Mouse (Mus musculus): ENCODE data around the gene Cxcl12. TPM values are rescaled to one million over a fixed set of nuclear protein-coding genes. Genes with fewer than 3 reads are reported as not detected.

The Cxcl12 gene
- total RNA-seq (2022), result 100 to 1,000 TPM in 3 of 4 experiments, 10 to 100 TPM in 1; 98.2 to 127 (median 109) TPM

DNA sequence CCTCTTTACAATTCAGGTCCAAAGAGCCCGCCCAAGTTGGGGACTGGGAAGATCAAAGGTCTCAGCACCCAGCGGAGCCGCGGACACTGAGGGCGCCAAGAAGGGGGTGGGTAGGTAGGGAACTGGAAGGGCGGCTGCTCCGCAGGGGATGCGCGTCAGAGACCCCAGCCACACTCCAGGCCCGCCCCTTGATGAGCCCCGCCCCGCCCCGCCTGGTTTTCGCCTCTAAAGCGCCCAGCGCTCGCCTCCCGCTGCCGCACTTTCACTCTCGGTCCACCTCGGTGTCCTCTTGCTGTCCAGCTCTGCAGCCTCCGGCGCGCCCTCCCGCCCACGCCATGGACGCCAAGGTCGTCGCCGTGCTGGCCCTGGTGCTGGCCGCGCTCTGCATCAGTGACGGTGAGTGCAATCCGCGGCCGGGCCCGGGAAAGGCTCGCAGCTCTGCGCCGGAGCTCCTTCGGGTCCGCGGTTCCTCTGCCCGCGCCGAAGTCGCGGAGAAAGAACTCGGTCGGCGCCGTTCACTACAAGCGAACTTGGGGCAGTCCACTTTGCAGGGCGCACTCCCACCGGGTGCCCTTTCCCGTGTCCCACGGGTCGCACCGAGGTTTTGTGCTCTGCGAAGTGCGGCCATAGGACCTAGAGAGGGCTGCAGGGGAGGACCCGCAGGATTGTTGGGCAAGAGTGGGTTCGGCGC, at the start of gene Cxcl12:
TSS of gene Cxcl12 (plus strand) at position 215 of the 691 bp plus-strand sequence.
- peak; percentile 81 for DNase-seq (ENCODE audit: low spot score)

DNA sequence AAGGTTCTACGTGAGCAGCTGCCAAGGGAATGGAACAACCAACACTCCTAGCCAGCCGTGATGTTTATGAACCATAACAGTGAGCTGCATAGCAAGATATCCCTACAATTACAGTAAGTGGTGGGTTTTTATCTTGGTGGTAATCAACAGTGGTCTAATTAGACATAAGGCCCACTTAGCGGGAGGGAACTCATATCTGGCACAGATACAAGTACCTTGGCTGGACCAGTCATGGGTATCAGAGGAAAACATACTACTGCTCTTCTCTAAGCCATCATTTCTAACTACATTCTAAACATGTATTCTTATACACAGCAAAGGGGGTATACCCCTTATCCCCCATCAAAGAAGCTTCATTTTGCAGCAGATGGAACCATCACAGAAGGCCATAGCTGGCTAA, 46.3 kb upstream of the Cxcl12 start:
- no peak for DNase-seq (ENCODE audit: low spot score)

DNA sequence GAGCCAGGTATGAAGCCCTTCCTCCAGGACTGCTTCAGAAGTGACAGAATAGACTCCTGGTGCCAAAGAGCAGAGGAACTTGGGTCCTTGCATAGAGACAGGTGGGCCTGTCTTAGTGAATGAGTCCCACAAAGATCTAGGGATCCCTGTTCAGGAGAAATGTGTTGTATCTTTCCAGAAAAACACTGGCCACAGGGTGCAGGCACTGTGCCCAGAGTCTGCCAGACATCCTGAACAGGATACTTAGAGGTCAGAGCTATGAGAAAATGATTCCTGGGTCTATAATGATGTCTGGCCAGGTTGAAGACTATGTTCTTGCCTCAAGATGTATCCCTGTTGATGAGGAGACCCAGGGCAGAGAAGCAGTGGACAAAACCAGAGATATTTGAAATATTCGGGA, 42.0 kb upstream of the Cxcl12 start:
- DNase-seq (ENCODE audit: low spot score), result no peak

DNA sequence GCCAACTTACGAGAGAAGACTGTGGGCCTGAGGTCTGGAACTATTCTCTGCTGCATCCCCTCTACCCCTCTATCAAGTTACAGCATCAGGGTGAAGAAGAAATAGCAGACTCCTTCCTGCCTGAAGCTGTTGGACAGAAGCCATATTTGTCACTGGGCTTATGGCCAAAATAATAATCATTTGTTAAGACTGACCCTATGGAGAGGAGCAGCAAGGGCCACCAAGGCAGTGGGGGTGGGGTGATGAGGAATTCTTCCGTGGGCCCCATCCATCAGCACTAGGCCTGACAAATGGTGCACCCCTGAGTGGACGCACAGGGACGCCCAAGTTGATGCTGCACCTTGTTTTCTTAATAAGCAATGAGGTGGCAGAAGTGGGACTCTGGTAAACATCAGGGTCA, 38.9 kb upstream of the Cxcl12 start:
- no peak for DNase-seq (ENCODE audit: low spot score)

DNA sequence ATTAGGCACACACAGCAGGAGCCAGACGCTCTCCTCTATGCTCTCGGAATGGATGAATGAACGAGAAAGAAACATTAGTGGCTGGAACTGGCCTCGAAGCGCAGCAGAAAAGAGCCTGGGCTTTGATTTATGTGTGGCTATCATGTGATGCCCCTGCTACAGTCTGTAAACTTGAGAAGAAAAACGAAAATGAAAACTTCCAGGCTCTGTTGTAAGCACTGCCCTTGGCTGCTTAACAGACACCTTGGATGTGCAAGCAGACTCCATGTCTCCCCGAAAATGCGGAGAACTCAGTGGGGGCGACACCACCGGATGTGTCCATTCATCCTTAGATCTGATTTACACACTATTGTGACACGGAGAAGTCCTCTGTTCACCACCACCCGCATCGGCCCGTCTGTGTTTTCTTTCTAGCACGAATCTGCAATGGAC, 37.6 kb upstream of the Cxcl12 start:
- no peak for DNase-seq (ENCODE audit: low spot score)

DNA sequence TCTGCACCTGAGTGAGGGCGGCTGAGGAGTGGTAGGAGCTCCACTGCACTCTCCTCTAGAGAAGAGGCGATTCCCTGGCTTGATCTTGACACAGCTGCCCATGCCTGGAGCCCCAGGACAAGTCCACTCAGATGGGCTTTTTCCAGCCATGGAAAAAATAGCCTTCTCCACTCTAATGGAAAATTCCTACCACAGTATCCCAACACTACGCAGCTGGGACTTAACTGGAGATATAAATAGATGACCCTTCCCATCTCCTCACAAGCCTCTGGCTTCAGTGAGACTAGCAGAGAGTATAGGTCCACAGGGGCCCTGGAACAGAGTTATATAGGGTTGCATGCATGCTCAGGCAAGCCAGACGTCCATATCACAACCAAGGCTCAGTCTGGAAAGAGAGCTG, 33.8 kb upstream of the Cxcl12 start:
- DNase-seq (ENCODE audit: low spot score), result peak; percentile 49

DNA sequence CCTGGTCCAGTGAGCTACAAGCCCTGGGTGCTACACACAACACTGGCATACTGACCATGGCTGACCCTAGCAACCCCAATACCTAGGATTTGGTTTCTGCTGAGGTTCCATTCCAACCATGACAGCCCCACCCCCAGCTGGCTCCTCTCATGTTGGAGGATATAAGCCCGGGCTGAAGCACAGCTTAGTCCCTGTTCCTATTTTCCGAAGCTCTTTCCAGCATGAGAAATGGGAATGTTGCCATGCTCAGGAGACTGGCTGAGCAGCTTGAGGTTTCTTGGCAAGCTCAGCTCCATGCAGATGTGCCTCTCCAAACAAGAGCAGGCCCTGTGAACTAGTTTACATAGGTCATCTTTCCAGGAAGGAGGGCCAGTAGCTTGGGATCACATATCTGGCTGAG, 30.6 kb upstream of the Cxcl12 start:
- peak; percentile 64 for DNase-seq (ENCODE audit: low spot score)

DNA sequence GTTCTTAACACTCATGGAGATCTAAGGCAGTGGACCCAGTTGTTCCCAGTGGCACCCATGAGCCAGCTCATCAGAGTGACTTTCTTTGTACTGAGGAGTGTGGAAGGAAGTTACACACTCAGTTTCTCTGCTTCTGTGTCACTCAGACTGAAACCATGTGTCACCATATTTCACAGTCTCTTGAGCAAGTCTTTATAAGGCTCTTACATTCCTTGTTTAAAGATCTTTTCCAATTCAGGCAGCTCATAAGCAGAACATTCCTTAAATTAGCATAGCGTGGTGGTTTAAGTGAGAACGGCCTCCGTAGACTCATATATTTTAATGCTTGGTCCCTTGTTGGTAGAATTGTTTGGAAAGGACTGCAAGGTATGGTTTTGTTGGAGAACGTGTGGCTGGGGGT, 27.4 kb upstream of the Cxcl12 start:
- DNase-seq (ENCODE audit: low spot score), result no peak

DNA sequence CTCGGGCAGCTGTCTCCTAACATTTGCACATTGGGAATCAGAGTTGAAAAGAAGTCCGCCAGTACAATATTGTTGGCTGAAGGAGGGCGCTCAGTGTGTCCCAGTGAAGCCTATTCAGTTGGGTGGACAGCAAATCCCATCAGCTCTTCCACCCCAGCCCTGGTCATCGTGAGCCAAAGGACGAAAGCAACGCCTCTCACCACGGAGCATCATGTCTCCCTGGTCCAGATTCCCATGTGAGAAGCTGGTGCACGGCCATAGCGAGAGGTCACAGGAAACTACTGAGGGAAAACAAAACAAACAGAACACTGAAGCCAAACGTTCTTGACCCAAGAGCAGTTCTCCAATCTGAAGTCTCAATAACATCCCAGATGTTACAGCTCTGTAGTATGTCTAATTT, 21.4 kb upstream of the Cxcl12 start:
- no peak for DNase-seq (ENCODE audit: low spot score)

DNA sequence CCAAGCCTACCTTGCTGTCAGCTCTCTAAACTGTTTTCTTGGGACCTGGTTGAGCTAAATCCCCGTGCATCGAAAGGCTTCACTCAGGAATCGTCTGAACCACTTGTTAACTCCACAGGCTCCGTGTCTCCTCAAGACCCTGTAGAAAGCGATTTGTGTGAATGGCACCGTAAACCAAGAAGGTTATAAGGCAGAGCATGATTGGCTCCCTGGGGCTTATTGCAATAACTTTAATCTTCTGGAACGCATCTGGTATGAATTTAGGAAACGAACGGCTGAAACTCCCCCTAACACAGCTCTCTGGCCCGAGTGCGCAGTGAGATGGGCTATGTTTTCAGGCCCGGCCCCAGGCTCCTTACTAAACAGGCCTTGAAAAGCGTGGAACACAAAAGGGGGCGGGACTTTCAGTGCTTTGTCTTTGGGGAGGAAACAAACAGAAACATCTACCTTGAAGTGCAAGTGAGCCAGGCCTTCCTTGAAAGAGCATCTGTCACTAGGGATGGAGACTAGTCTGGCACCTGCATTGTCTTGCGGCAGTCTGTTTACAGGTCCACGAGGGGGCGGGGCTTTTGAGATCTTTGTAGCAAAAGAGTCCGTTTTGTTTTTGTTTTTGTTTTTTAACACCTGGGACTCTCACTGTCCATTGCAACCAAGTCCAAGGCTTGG, 16.7 kb upstream of the Cxcl12 start:
- DNase-seq (ENCODE audit: low spot score), result no peak

DNA sequence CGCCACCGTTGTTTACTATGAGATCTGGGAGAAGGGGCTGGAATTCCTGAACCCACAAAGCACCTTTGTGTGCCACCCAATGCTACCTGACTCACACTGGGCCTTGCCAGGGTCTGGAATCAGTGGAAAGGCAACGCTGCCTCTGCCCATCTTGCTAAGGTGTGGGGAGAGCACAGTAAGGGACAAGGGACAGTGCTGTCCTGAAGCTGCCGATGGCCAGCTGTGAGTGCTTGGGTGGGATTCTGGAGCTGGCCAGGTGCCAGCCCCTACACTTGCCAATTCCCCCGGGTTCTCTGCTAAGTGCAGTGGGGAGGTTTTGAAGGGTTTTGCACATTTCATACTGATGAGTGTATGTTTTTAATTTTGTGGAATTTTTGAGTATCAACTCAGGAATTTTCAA, 15.3 kb upstream of the Cxcl12 start:
- no peak for DNase-seq (ENCODE audit: low spot score)

DNA sequence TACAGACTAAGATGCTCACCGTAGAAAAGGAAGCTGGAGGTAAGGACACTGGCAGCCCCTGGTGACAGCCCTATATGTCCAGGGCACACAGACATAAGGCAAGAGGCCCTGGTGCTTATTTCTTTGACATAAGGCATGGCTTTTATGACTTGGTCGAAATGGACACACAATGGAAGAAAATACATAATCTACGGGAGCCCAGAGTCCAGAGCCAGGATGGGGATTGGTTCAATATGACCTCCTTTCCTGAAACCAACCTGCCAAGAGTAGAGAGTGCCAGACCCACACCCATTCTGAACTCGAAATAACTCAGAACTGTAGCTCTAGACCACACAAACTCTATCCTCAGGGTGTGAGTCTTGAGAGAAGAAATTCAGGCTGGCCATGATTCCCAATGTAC, 11.5 kb upstream of the Cxcl12 start:
- no peak for DNase-seq (ENCODE audit: low spot score)

DNA sequence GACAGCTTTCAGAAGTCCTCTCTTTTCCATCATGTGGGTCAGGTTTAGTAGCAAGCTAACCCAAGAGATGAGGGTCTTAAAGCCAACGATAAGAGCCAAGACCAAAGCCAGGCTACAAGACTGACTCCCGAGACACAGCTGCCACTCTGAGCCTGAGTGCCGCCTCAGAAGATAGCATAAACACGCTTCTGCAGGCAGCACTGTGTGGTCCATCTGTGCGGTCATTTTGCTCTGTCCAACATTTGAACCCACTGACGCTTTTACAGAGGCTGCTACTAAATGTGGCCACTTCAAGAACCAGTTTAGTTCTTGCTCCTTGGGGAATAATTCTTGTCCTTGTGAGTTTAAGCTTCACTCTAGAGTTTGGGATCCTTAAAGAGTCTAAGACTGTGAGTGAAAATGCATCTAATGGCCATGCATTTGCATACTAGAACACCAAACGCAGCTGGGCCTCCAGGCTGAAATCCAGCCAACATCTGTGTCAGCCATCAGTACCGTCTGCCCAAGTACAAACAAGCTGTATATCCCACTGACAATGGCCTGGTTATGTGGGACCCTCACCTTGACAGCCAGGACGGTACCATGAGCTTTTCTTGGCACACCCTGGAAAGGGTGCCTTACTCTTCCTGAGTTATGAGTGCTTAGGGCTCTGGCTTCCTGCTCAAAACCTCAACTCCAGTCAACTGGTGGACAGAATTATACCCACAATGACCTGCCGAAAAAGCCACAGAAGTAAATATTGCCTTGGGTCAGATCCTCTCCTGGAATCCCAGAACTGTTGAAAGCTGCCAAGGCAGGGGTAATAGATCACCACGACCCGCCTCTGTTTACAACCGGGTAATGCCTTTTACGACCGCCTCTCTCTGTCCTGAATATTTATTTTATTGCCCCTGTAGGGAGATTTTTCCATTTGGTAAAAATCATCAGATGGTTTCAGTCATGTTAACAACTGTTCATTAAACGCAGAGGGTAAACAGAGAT, 8.3 kb upstream of the Cxcl12 start:
- DNase-seq (ENCODE audit: low spot score), result no peak

DNA sequence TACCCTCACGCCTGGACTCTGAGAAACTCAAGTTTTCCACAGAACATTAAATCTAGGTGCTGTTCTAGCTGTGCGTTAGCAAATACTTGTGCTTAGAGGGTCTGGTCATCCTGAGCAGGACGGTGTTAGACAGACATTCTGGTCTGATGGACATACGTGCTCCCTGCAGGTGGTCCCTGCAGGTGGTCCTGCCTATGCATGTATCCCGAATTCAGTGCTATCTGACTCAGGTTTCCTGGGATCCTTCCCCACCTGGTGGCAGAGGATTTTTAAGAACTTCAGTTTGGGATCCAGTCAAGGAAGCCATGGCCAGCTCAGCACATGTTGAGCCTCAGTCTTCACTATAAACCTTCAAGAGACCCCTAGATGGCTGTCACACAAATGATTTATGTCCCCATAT, 4.8 kb upstream of the Cxcl12 start:
- no peak for DNase-seq (ENCODE audit: low spot score)

DNA sequence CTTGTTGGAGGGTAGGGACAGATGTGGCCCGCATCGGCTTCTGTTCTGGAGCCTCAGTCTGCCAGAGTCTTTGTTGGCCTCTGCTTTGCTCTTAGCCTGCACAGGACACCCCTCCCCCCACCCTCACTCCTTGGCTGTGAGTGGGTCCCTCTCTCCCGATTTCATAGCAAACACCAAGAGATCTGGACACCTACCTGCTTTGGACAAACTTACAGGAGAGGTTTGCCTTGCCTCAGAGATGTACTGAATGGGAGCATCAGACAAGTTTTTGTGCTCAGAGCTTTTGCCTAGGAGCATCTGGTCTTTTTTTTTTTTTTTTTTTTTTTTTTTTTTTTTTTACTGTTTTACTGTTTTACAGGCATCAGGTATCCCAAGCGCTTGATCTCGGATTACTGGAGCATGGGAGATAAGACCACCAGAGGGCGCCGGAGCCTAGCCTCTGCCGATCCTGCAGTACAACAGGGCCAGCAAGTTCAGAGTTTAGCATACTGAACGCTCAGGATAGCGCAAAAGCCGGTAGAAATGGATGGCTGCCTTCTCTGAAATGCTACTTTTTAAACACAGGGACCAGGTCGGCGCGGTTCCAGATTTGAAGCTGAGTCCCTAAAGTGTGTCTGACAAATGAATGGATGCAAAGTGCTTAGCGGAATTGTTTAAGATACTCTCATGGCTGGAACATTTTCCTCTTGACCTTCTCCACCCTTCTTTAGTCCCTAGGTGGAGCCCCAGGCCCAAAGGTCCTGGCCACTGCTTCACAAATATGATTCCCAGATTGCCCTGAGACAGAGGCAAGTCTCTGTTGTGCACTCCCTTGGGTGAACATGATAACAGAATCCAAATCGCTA, 1.5 kb upstream of the Cxcl12 start:
- DNase-seq (ENCODE audit: low spot score), result peak; percentile 88

DNA sequence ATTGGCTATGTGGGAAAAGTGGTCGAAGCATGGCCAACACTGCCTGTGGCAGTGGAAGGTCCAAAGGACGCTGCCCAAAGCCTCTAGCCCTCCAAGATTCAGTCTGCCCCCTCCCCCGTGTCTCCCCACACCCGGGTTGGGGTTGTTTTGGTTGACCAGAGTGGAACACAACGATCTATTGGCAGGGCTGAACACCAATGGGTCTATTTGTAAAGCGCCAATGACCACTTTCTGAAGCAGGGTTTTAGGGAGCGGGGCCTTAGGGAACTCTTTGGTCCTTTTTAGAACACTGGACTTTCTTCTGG, 957 bp upstream of the Cxcl12 start:
- no peak for DNase-seq (ENCODE audit: low spot score)

DNA sequence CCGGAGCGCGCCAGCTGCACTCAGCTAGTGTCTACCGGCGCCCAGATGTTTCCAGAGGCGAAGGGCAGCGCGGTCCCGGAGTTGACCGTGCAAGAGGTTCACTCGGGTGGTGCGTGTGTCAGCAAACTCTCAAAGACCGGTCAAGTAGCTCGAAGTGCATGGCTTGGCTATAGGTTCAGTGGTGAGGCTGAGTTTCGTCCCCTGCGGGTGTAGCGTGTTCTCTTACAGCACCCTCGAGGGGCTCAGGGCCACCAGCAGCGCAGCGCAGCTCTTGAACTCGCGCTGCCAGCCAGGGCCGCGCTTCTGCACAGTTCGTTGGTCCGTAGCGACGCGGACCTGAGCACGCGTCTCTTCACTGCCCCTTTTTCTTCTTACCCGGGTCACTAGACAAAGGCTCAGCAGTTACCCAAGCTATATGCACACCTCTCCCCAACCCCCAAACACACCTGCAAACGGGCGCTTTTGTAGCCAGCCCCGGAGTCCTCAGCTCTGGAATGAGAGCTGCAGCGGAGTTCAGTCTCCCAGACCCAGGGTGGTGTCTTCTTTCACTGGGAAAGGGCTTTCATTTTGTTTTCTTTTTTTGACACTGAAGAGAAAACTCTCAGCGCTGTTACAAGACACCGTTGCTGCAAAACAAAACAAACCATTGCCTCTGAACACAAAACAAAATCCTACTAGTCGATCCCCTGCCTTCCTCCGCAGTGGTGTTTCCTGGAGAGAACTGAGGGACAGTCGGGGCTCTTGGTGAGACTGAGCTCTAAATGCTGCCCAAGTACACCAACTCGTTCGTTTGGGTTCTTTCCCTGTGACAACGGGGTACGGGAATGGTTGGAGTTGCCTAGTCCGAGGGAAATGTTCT, 945 bp downstream of the Cxcl12 start:
- no peak for DNase-seq (ENCODE audit: low spot score)

DNA sequence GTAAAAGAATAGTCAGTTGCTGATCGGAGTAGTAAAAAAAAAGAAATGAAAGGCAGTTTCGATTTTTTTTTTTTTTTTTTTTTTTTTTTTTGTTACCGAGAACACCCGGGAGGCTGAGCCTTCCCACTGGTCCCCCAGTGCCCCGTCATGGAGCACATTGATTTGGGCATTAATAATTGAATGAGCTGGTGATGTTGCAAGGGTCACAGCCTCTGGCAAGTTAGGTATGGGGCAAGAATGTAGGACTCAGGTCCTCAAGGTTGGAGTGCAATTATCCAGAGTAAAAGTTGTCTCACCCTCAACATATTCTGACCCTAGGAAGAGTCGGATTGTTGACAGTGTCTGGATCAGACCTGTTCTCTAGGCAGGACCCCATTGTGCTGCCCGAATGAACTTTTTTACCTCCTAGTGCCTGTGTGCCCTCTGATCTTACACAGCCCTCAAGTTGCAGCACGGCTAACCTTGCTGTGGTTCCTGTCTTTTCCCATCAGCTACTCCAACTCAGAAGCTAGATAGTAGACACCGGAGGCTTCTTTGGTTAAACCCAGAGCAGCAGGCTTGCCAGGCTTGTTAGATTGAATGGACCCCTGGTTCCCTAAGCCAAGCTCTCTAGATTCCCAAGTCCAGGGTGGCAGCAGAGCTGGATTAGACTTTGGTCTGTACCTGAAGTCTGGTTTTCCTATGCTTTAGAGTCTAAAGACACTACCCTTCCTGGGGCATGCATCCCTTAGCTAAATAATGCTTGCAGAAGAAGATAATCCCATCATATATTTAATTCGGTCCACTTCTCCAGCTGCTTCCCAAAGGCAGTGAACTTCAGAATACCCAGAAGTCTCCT, 1.8 kb downstream of the Cxcl12 start:
- DNase-seq (ENCODE audit: low spot score), result no peak

DNA sequence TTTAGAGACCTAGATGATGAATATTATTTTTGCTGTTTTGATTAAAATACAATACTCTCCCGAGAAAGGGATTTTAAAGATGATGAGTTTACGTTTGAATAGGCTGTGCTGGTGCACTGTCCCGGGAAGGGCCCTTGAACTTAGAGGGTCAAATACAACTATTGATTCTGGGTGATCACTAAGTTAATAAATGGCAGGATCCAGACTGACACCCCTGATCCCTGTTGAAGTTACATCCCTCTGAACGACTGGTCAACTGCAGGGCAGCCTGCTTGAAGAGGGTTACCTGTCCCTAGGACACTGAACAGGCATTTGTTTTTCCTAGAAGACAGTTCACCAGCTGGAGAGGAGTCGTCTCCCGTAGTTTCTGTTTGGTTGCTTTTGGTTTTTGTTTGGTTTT, 4.0 kb downstream of the Cxcl12 start:
- DNase-seq (ENCODE audit: low spot score), result no peak

DNA sequence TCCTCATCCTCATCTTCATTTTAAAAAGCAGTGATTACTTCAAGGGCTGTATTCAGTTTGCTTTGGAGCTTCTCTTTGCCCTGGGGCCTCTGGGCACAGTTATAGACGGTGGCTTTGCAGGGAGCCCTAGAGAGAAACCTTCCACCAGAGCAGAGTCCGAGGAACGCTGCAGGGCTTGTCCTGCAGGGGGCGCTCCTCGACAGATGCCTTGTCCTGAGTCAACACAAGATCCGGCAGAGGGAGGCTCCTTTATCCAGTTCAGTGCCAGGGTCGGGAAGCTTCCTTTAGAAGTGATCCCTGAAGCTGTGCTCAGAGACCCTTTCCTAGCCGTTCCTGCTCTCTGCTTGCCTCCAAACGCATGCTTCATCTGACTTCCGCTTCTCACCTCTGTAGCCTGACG, 5.5 kb downstream of the Cxcl12 start:
- peak; percentile 86 for DNase-seq (ENCODE audit: low spot score)

Data from heart, adult 8-10 months (tissue).